Mouse (Mus musculus) monocyte, adult 2 months (primary cell): Measurements from ENCODE around the gene Cmtm3.
A peak's percentile ranks its signal among the peaks of the same experiment; 100 is the strongest.

Source experiments
- DNase-seq, 2 experiments: peaks; one replicate each; pipeline ENCODE4 v3.0.0; 2022; ENCODE audit warnings: low spot score in 2 of 2, low read depth in 1 of 2

The Cmtm3 gene

GRCm38 (mm10) chr8:104341678-104342077 is 2.5 kb downstream of the Cmtm3 start:
- no peak for DNase-seq

GRCm38 (mm10) chr8:104342426-104342825 is 3.2 kb downstream of the Cmtm3 start:
- no peak for DNase-seq

- peak in 1 of 2 experiments; percentile 56 for DNase-seq
Measured at GRCm38 (mm10) chr8:104343957-104344356, 4.7 kb downstream of the Cmtm3 start.

- DNase-seq = no peak
Measured at GRCm38 (mm10) chr8:104344622-104345021, 5.4 kb downstream of the Cmtm3 start.

GRCm38 (mm10) chr8:104346706-104347105 is 7.5 kb downstream of the Cmtm3 start:
- no peak for DNase-seq

- DNase-seq = no peak
Measured at GRCm38 (mm10) chr8:104348971-104349370, 9.8 kb downstream of the Cmtm3 start.

- no peak for DNase-seq
Measured at GRCm38 (mm10) chr8:104350047-104350446, 10.8 kb downstream of the Cmtm3 start.

- DNase-seq = no peak
Measured at GRCm38 (mm10) chr8:104353186-104353585, 14.0 kb downstream of the Cmtm3 start.

GRCm38 (mm10) chr8:104354504-104354903 is 15.3 kb downstream of the Cmtm3 start:
- DNase-seq = no peak

- DNase-seq = no peak
Measured at GRCm38 (mm10) chr8:104358637-104359036, 19.4 kb downstream of the Cmtm3 start.

- DNase-seq = no peak
Measured at GRCm38 (mm10) chr8:104359778-104360456, 20.7 kb downstream of the Cmtm3 start.

- DNase-seq = no peak
Measured at GRCm38 (mm10) chr8:104365695-104366094, 26.5 kb downstream of the Cmtm3 start.

GRCm38 (mm10) chr8:104367398-104367797 is 28.2 kb downstream of the Cmtm3 start:
- DNase-seq = no peak

GRCm38 (mm10) chr8:104369591-104369990 is 30.4 kb downstream of the Cmtm3 start:
- no peak for DNase-seq

GRCm38 (mm10) chr8:104370071-104370470 is 30.9 kb downstream of the Cmtm3 start:
- no peak for DNase-seq

GRCm38 (mm10) chr8:104371121-104371520 is 31.9 kb downstream of the Cmtm3 start:
- no peak for DNase-seq

GRCm38 (mm10) chr8:104373779-104374178 is 34.6 kb downstream of the Cmtm3 start:
- no peak for DNase-seq

GRCm38 (mm10) chr8:104374269-104374668 is 35.1 kb downstream of the Cmtm3 start:
- no peak for DNase-seq

GRCm38 (mm10) chr8:104374864-104375846 is 35.9 kb downstream of the Cmtm3 start:
- no peak for DNase-seq

- no peak for DNase-seq
Measured at GRCm38 (mm10) chr8:104375959-104376358, 36.7 kb downstream of the Cmtm3 start.

GRCm38 (mm10) chr8:104376669-104377068 is 37.5 kb downstream of the Cmtm3 start:
- no peak for DNase-seq

- no peak for DNase-seq
Measured at GRCm38 (mm10) chr8:104379301-104379836, 40.2 kb downstream of the Cmtm3 start.
